22 mouse cellular contexts compared by ENCODE assay signal in the genomic region with DNA sequence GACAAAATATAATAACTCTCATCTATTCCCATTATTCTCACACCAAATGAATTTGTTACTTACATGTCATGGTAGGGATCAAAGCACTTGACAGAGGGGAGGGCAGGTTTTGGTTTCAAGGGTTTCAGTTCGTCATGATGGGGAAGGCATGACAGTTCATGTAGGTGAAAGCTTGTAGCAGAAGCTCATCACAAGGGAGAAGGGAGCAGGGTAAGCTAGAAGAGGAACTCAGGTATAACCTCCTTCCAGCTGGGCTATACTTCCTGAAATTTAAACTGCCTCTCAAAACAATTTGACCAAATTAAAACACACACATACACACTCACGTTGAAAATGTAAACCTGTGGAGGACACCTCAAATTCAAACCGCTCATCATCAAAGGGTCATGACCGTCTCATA. TPM values are rescaled to one million over a fixed set of nuclear protein-coding genes. Genes with fewer than 3 reads are reported as not detected.
DNase-seq lines count a peak whose midpoint lies in the region; ATAC-seq and TF ChIP-seq lines count a peak whose summit lies in the region.
"Had no signal": no experiment of that assay in that cellular context is flagged by ENCODE, and none has a peak within 500 bp of the region (broad histone marks: within the 10 kb centered on the region; RNA-seq: fewer than 3 reads in every experiment).

No protein-coding gene starts in this region.

- no peak overlapping the region for H3K4me3 ChIP-seq in liver, postnatal 0 days (ENCODE audit: low read depth, low read length)
- H3K4me3 ChIP-seq in liver, embryonic 11.5 days (ENCODE audit: low read depth, low read length): no peak overlapping the region
- no peak overlapping the region for H3K4me3 ChIP-seq in kidney, embryonic 14.5 days (ENCODE audit: low read length)
- H3K4me3 ChIP-seq: embryonic facial prominence, embryonic 15.5 days; erythroblast, embryonic 14.5 days; forebrain, embryonic 10.5 days; gastrocnemius, adult 2 months; heart, embryonic 10.5 days; heart, embryonic 15.5 days; hindbrain, embryonic 13.5 days had no signal

- WGBS in liver, postnatal 0 days (ENCODE audit: insufficient replicate concordance): 78% methylated on average over 4 of the region's 4 CpGs
- 75% methylated on average over 4 of the region's 4 CpGs for WGBS in liver, embryonic 11.5 days
- 81% methylated on average over 4 of the region's 4 CpGs for WGBS in kidney, embryonic 14.5 days

- no peaks in the 10 kb centered on the region for H3K4me1 ChIP-seq in liver, postnatal 0 days (ENCODE audit: insufficient read depth)
- no peaks in the 10 kb centered on the region for H3K4me1 ChIP-seq in liver, embryonic 11.5 days (replicated peaks; ENCODE audit: control insufficient read depth, insufficient read depth, low read length)
- peaks cover 4% of the 10 kb centered on the region; the same call in 1 of the 2 replicates for H3K4me1 ChIP-seq in kidney, embryonic 14.5 days (ENCODE audit: control insufficient read depth, insufficient read depth, low read length)
- H3K4me1 ChIP-seq: hindbrain, embryonic 13.5 days had no signal

- H3K36me3 ChIP-seq in liver, postnatal 0 days (replicated peaks; ENCODE audit: insufficient read depth, low read length): peaks cover 12% of the 10 kb centered on the region
- H3K36me3 ChIP-seq in liver, embryonic 11.5 days (ENCODE audit: control insufficient read depth, insufficient read depth, low read length): peaks cover 12% of the 10 kb centered on the region
- H3K36me3 ChIP-seq in kidney, embryonic 14.5 days (ENCODE audit: control insufficient read depth, insufficient read depth, low read length): peaks cover 4% of the 10 kb centered on the region; the same call in 1 of the 2 replicates

- H3K9me3 ChIP-seq in liver, postnatal 0 days (ENCODE audit: low read length): no peaks in the 10 kb centered on the region
- H3K9me3 ChIP-seq in liver, embryonic 11.5 days (ENCODE audit: control insufficient read depth, low read length): 0 out of 2 replicates have a peak, but pooled peaks cover 2% of the 10 kb centered on the region
- H3K9me3 ChIP-seq in kidney, embryonic 14.5 days (ENCODE audit: control insufficient read depth, low read length): peaks cover 6% of the 10 kb centered on the region
- H3K9me3 ChIP-seq: embryonic facial prominence, embryonic 15.5 days; heart, embryonic 10.5 days; heart, embryonic 15.5 days; hindbrain, embryonic 13.5 days had no signal

- no peaks in the 10 kb centered on the region for H3K27me3 ChIP-seq in liver, postnatal 0 days (ENCODE audit: insufficient read depth, low read length)
- H3K27me3 ChIP-seq in liver, embryonic 11.5 days (replicated peaks; ENCODE audit: control insufficient read depth, insufficient read depth, low read length): no peaks in the 10 kb centered on the region
- H3K27me3 ChIP-seq in kidney, embryonic 14.5 days (ENCODE audit: control insufficient read depth, insufficient read depth, low read length): no peaks in the 10 kb centered on the region
- H3K27me3 ChIP-seq: embryonic facial prominence, embryonic 15.5 days; heart, embryonic 15.5 days; hindbrain, embryonic 13.5 days had no signal

- H3K9ac ChIP-seq in liver, postnatal 0 days (replicated peaks): no peak overlapping the region
- H3K9ac ChIP-seq in liver, embryonic 11.5 days (ENCODE audit: low read depth, low read length): no peak overlapping the region
- H3K9ac ChIP-seq in kidney, embryonic 14.5 days (ENCODE audit: low read depth, low read length): no peak overlapping the region
- H3K9ac ChIP-seq: embryonic facial prominence, embryonic 15.5 days; heart, embryonic 15.5 days; hindbrain, embryonic 13.5 days had no signal

- ATAC-seq in liver, postnatal 0 days: no peak
- no peak for ATAC-seq in liver, embryonic 11.5 days (replicated peaks; ENCODE audit: low FRiP score)
- peak; percentile 77 for ATAC-seq in megakaryocyte, adult 5-6 weeks (ENCODE audit: poor library complexity, severe bottlenecking)
- peak; percentile 62; the same call in 1 of the 2 replicates for ATAC-seq in neutrophil, adult 5-6 weeks (ENCODE audit: extremely low read depth, insufficient number of reproducible peaks, low FRiP score, poor library complexity, severe bottlenecking)
- no peak for ATAC-seq in kidney, embryonic 14.5 days (ENCODE audit: low FRiP score, low TSS enrichment)
- ATAC-seq: forebrain, embryonic 14.5 days had no signal

- no peak for DNase-seq in liver, postnatal 0 days
- no peak for DNase-seq in liver, embryonic 11.5 days (ENCODE audit: low spot score)
- DNase-seq in layer of hippocampus, adult 11-12 months (ENCODE audit: low spot score): no peak
- DNase-seq: adrenal gland, postnatal 10 days; cerebellum, adult 18-20 months; cerebellum, adult 9-11 months; cerebellum, postnatal 36 days; embryo, embryonic 11 days; gastrocnemius, adult 2 months; gastrocnemius, postnatal 25 days; heart, adult 18-20 months; heart, postnatal 14 days had no signal

- H3K27ac ChIP-seq in liver, postnatal 0 days (ENCODE audit: low read depth): peak overlapping the region; percentile 22; the same call in 1 of the 2 replicates
- H3K27ac ChIP-seq in liver, embryonic 11.5 days (ENCODE audit: low read depth, low read length): no peak overlapping the region
- H3K27ac ChIP-seq in kidney, embryonic 14.5 days (ENCODE audit: low read depth, low read length): no peak overlapping the region
- H3K27ac ChIP-seq: embryonic facial prominence, embryonic 15.5 days; forebrain, embryonic 10.5 days; gastrocnemius, adult 2 months; heart, embryonic 10.5 days; heart, embryonic 15.5 days; hindbrain, embryonic 13.5 days had no signal

- TF ChIP-seq EP300 in liver, postnatal 0 days (IDR thresholded peaks at IDR 0.05; ENCODE audit: low read depth): no peak

- H3K4me2 ChIP-seq in liver, postnatal 0 days (ENCODE audit: low read depth, low read length): no peak overlapping the region
- H3K4me2 ChIP-seq in liver, embryonic 11.5 days: no peak overlapping the region
- no peak overlapping the region for H3K4me2 ChIP-seq in kidney, embryonic 14.5 days (replicated peaks; ENCODE audit: low read depth, low read length)
- H3K4me2 ChIP-seq: embryonic facial prominence, embryonic 15.5 days; heart, embryonic 15.5 days; hindbrain, embryonic 13.5 days had no signal

- no peak for TF ChIP-seq CTCF in liver, postnatal 0 days (IDR thresholded peaks at IDR 0.05; ENCODE audit: low read depth)

RNA-seq across cellular contexts. Expression of gene Klf3, which starts 32.1 kb away (rescaled TPM):
- 63.5 and 65.7 TPM in 2 replicates for polyA plus RNA-seq in liver, postnatal 0 days (2015; fragmentation: Nextera tagmentation; extraction: Ambion mirVana)
- polyA plus RNA-seq in liver, embryonic 11.5 days (2014; fragmentation: Nextera tagmentation; extraction: Ambion mirVana): 66.9 and 68.7 TPM in 2 replicates
- 114 and 119 TPM in 2 replicates for total RNA-seq in megakaryocyte, adult 5-6 weeks (2015)
- total RNA-seq in megakaryocyte, adult 5-6 weeks (2017): 43.4 and 55.4 TPM in 2 replicates
- 278 and 280 TPM in 2 replicates for total RNA-seq in neutrophil, adult 5-6 weeks (2017)
- 45.1 and 78.4 TPM in 2 replicates for polyA plus RNA-seq in kidney, embryonic 14.5 days (2014; fragmentation: Nextera tagmentation; extraction: Ambion mirVana)

Comparison
In these comparisons a context has a peak if more than half of its experiments do, and no peak if none do; other contexts are left out.
1. ATAC-seq: peak in megakaryocyte, adult 5-6 weeks (single experiment) and neutrophil, adult 5-6 weeks (single experiment); none in liver, postnatal 0 days (single experiment), liver, embryonic 11.5 days (single experiment) and kidney, embryonic 14.5 days (single experiment).